Mouse (Mus musculus) ES-E14 (cell line): Measurements from ENCODE around the gene Kat2a.

ENCODE experiments used
- CHD2 ChIP-seq: IDR thresholded peaks from 2 replicates; pipeline ENCODE4 v1.6.1; 2014; ENCODE audit warnings: mild to moderate bottlenecking, low read depth, low read length, inconsistent platforms
- HCFC1 ChIP-seq: IDR thresholded peaks from 2 replicates; pipeline ENCODE4 v1.6.1; 2012; ENCODE audit warnings: low read length, inconsistent platforms, borderline replicate concordance; ENCODE audit not compliant: insufficient read depth
- MAFK ChIP-seq: IDR thresholded peaks from 2 replicates; pipeline ENCODE4 v1.6.1; 2014; ENCODE audit warnings: mild to moderate bottlenecking, low read depth, low read length, inconsistent platforms; ENCODE audit not compliant: insufficient read depth
- ZC3H11A ChIP-seq: IDR thresholded peaks from 2 replicates; pipeline ENCODE4 v1.6.1; 2012; ENCODE audit warnings: low read depth, mild to moderate bottlenecking, inconsistent platforms, low read length, borderline replicate concordance
- ZNF384 ChIP-seq: IDR thresholded peaks from 2 replicates; pipeline ENCODE4 v1.6.1; 2012; ENCODE audit warnings: low read depth, low read length, inconsistent platforms

GRCm38 (mm10) chr11:100692164-100692616 lies 20.1 kb downstream of the Kat2a start, which contains the start of gene Zfp385c:
- TF ChIP-seq MAFK, result no peak
- TF ChIP-seq CHD2, result no peak
- no peak for TF ChIP-seq HCFC1
- no peak for TF ChIP-seq ZC3H11A
- no peak for TF ChIP-seq ZNF384
